Mouse (Mus musculus) intestine, embryonic 16.5 days (tissue): ENCODE data around the gene Tex22. TPM values are rescaled to one million over a fixed set of nuclear protein-coding genes. Genes with fewer than 3 reads are reported as not detected.

Experiments
- ATAC-seq: fragments of 200-750 bp; cut with Nextera tagmentation; 2 replicates; pipeline ENCODE4 v1.8.0; 2017; ENCODE audit warnings: moderate TSS enrichment, moderate library complexity
- H3K27ac ChIP-seq: fragments of 300-500 bp; sonication (generic); 2 replicates; pipeline ENCODE4 v1.5.1; 2014; ENCODE audit warnings: mild to moderate bottlenecking, low read length
- H3K27me3 ChIP-seq: fragments of 300-500 bp; sonication (generic); replicated peaks from 2 replicates; pipeline ENCODE4 v1.6.1; 2014; ENCODE audit warnings: low read length, control low read depth, mixed read lengths; ENCODE audit not compliant: control insufficient read depth, insufficient read depth
- H3K36me3 ChIP-seq: fragments of 300-500 bp; sonication (generic); 2 replicates; pipeline ENCODE4 v1.6.1; 2014; ENCODE audit warnings: low read length, control low read depth; ENCODE audit not compliant: control insufficient read depth, insufficient read depth
- H3K4me1 ChIP-seq: fragments of 300-500 bp; sonication (generic); 2 replicates; pipeline ENCODE4 v1.6.1; 2014; ENCODE audit warnings: low read length, control low read depth, mixed read lengths; ENCODE audit not compliant: control insufficient read depth, insufficient read depth
- H3K4me2 ChIP-seq: fragments of 300-500 bp; sonication (generic); 2 replicates; pipeline ENCODE4 v1.6.1; 2014; ENCODE audit warnings: low read depth, low read length, control low read depth
- H3K4me3 ChIP-seq: fragments of 300-500 bp; sonication (generic); 2 replicates; pipeline ENCODE4 v1.5.1; 2014; ENCODE audit warnings: mild to moderate bottlenecking, low read length
- H3K9ac ChIP-seq: fragments of 300-500 bp; sonication (generic); 2 replicates; pipeline ENCODE4 v1.6.1; 2014; ENCODE audit warnings: low read depth, low read length
- H3K9me3 ChIP-seq: fragments of 300-500 bp; sonication (generic); 2 replicates; pipeline ENCODE4 v1.6.1; 2016; ENCODE audit warnings: low read length, control low read depth; ENCODE audit not compliant: control insufficient read depth
- WGBS: fragments of 180-500 bp; shearing (Covaris S2); extraction: QIAGEN DNeasy Blood & Tissue Kit; methylation state at CpG from one replicate; pipeline ENCODE4 v1.1.7; 2014; 5-methylcytosine and 5-hydroxymethylcytosine counted together
- polyA plus RNA-seq: library from polyadenylated mRNA; unstranded; fragments of >200 nt; fragmentation: Nextera tagmentation; extraction: Ambion mirVana; gene quantifications from 2 replicates; pipeline ENCODE4 v1.2.1, GENCODE M21; 2015

Gene Tex22
- polyA plus RNA-seq, 1 experiment from 2014 or later = not detected

DNA sequence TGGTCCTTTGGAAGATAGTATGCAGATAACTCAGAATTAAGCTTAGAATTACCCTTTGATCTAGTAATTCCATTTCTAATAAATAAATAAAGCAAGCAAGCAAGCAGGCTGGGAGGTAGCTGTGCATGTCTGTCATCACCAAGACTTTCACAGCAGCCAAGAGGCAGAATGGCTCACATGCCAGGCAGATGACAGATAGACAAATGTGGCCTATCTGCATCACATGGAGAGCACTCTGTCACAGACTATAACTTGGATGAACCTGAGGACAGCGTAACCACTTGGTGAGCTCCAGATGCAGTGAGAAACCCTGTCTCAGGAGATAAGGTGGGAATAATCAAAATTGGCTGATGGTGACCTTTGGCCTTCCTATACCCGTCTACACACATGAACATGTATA is 39.2 kb upstream of the Tex22 start:
- Histone ChIP-seq H3K9me3 (no peaks in the 10 kb centered on the region), H3K36me3 (no peaks in the 10 kb centered on the region; the same call in 1 of the 2 replicates), H3K27me3 (no peaks in the 10 kb centered on the region), H3K4me3 (no peak overlapping the region), H3K27ac (no peak overlapping the region), H3K4me2 (no peak overlapping the region), H3K4me1 (no peaks in the 10 kb centered on the region), H3K9ac (no peak overlapping the region)
- WGBS = 85% methylated on average over 2 of the region's 2 CpGs
- ATAC-seq = no peak

DNA sequence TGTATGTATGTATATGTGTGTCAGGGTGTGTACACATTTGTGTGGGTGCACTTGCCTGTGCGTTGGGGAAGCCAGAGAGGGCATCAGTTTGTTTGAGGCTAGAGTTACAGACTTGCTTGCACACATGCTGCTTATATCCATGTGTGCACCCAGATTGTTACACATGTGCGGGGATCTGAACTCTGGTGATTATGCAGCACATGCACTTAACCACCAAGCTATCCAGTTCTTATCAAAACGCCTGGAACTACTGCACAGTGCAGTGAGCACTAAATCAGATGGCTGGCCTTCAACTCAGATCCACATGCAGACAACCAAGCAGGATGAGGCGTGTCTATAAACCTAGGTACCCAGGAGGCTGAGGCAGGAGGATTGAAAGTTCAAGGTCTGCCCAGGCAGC is 37.3 kb upstream of the Tex22 start:
- Histone ChIP-seq H3K36me3 (no peaks in the 10 kb centered on the region; the same call in 1 of the 2 replicates), H3K27ac (no peak overlapping the region), H3K27me3 (no peaks in the 10 kb centered on the region), H3K9me3 (no peaks in the 10 kb centered on the region), H3K4me2 (no peak overlapping the region), H3K4me3 (no peak overlapping the region), H3K9ac (no peak overlapping the region), H3K4me1 (no peaks in the 10 kb centered on the region)
- 77% methylated on average over 4 of the region's 4 CpGs for WGBS
- ATAC-seq = no peak

DNA sequence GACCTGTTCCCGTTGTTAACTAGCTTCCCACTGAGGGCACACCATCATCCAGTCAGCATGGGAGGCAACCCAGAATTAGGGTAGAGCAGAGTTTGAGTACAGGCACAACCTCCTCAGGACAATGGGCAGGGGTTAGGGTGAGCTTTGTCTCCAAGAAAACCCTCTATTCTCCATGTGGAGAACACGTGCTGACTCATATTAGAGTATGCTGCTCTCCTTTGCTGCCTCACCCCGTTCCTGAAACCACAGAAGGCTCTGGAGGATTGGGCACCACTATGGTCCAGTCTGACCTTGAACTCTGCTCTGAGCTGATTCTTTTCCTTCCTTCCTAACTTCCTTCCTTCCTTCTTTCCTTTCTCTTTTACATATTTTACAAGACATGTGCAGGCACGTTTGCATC is 35.9 kb upstream of the Tex22 start:
- Histone ChIP-seq H3K4me3 (no peak overlapping the region), H3K27ac (no peak overlapping the region), H3K27me3 (no peaks in the 10 kb centered on the region), H3K4me1 (no peaks in the 10 kb centered on the region), H3K36me3 (no peaks in the 10 kb centered on the region), H3K9ac (no peak overlapping the region), H3K4me2 (no peak overlapping the region), H3K9me3 (no peaks in the 10 kb centered on the region)
- no peak for ATAC-seq
- 90% methylated on average over 4 of the region's 4 CpGs for WGBS

DNA sequence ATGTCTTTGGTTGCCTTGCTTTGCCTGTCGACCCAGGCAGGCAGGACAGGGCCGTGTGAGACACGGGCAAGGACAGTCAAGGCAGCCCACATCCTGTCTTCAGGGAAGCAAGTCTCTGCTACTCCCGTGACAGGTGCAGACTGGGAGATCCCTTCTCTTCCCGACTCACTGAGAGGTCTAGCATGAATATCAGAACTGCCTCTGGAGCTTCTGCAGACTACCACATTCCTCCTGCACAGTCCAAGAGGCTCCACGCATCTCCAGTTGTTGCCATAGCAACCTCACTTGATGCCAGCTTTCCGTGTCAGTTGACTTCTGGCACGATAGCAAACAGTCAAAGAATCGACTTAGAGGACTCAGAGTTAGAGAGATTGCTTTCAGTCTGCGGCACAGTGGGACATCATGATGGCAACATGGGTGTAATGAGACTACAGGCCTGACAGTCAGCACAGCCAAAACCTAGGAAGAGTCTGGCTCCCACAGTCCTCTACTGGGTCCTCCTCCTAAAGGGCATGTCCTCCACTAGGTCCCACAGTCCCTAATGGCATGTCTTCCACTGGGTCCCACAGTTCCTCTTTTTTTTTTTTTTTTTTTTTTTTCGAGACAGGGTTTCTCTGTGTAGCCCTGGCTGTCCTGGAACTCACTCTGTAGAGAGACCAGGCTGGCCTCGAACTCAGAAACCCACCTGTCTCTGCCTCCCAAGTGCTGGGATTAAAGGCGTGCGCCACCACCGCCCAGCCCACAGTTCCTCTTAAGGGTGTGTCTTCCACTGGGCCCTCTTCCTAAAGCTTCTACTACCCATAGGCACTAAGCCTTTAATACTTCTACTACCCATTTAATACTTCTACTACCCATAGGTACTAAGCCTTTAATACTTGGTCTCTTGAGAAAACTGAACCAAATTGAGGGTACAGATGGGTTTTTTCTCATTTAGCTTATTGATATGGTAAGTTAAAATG is 32.5 kb upstream of the Tex22 start:
- Histone ChIP-seq H3K27me3 (no peaks in the 10 kb centered on the region), H3K27ac (no peak overlapping the region), H3K9ac (no peak overlapping the region), H3K4me2 (no peak overlapping the region), H3K4me3 (no peak overlapping the region), H3K9me3 (no peaks in the 10 kb centered on the region), H3K4me1 (no peaks in the 10 kb centered on the region), H3K36me3 (no peaks in the 10 kb centered on the region)
- no peak for ATAC-seq
- 65% methylated on average over 15 of the region's 15 CpGs for WGBS

DNA sequence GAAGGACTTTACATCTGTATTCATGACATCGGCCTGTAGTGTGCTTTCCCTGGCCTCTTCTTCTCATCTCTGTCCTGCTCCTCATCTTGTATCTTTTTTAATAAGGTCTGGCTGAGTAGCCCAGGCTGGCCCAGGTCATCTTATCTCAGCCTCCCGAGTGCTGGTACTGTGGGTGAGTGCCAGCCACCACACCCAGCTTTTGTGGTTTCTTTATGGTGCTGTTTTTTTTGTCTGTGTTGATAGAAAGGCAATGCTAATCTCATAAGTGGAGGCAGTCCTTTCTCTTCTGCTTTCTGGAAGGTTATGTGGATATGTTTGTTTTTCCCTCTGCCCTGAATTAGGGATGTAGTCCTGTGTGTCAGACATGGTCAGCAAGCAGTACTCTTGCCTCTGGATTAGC is 31.8 kb upstream of the Tex22 start:
- 73% methylated on average over 2 of the region's 2 CpGs for WGBS
- no peak overlapping the region for H3K4me3 ChIP-seq
- H3K4me1 ChIP-seq = no peaks in the 10 kb centered on the region
- H3K27ac ChIP-seq = no peak overlapping the region
- no peak for ATAC-seq
- no peaks in the 10 kb centered on the region for H3K9me3 ChIP-seq
- H3K36me3 ChIP-seq = no peaks in the 10 kb centered on the region
- H3K4me2 ChIP-seq = no peak overlapping the region
- no peaks in the 10 kb centered on the region for H3K27me3 ChIP-seq
- no peak overlapping the region for H3K9ac ChIP-seq

DNA sequence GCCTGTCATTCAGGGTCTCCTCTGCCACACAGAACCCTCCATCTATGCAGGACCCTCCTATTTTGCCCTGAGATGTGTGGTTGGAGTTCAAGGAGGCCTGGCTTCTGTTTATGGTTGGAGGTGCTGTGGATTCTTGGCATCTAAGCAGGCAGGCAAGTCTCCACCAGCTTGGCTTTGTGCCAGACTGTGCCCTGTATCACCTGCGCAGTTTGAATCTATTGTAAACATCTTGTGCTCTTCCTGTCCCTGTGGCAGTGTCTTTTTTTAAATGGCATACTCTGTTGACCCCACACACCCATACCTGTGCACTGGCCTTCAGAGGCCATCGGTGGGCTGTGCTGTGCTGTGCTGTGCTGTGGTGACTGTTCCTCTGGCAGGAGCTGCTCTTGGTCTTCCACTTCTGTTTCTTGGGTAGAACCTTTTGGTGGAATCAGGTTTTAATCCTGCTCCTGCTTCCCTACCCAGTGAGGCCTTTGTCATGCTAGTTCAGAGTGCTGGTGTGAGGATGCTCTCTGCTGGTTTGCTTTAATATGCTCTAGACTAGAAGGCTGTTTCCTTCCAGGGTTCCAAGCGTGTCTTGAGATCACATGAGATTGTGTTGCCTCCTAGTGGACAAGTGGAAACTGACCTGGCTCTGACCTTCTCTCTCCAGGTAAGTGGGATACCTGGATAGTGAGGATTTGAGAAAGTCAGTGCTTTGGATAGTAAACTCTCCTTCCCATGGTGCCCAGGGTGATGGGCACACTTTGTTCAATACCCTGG is 29.2 kb upstream of the Tex22 start:
- Histone ChIP-seq H3K9ac (no peak overlapping the region), H3K4me1 (no peaks in the 10 kb centered on the region), H3K9me3 (no peaks in the 10 kb centered on the region), H3K27ac (no peak overlapping the region), H3K27me3 (no peaks in the 10 kb centered on the region), H3K4me2 (no peak overlapping the region), H3K36me3 (peaks cover 1% of the 10 kb centered on the region; the same call in 1 of the 2 replicates), H3K4me3 (no peak overlapping the region)
- WGBS = 77% methylated on average over 3 of the region's 3 CpGs
- ATAC-seq = no peak

DNA sequence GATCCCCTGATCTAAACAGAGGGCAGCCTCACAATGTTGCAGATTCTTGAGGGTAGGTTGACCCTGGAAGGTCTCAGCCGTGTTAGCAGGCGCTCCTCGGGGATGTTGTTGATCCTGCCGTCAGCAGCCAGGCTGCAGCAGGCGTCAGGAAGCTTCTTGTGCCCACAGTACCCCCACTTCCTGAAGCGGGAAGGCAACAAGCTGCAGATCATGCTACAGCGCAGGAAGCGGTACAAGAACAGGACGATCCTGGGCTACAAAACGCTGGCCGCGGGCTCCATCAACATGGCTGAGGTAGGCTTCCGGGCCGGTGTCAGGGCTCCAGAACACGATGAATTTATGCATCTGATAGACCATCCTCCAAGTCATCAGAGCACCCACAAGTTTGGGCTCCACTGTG is 27.4 kb upstream of the Tex22 start:
- Histone ChIP-seq H3K9ac (no peak overlapping the region), H3K4me3 (no peak overlapping the region), H3K27ac (no peak overlapping the region), H3K4me1 (peaks cover 4% of the 10 kb centered on the region), H3K36me3 (peaks cover 8% of the 10 kb centered on the region; the same call in 1 of the 2 replicates), H3K4me2 (no peak overlapping the region), H3K9me3 (no peaks in the 10 kb centered on the region), H3K27me3 (no peaks in the 10 kb centered on the region)
- 87% methylated on average over 15 of the region's 15 CpGs for WGBS
- ATAC-seq = no peak

DNA sequence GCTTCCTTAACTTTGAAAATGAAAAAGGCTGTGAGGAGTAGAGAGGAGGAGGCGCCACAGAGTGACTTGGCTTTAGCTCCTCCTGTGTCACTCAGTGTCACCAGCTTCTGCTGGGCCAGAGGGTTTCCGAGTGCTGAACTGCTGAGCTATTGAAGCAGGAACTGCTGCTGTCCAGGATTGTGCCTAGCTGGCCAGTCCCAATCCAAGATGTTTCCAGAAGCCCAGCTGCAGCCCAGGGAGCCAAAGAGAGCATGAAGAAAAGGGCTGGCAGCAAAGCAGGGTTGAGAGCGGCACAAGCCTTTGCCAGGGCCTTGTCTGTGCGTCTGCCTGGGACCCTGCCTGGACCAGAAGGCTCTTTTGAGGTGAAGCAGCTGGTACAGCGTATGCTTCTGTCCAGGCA is 26.2 kb upstream of the Tex22 start:
- peaks cover 5% of the 10 kb centered on the region for H3K4me1 ChIP-seq
- no peaks in the 10 kb centered on the region for H3K9me3 ChIP-seq
- H3K4me2 ChIP-seq = no peak overlapping the region
- H3K9ac ChIP-seq = no peak overlapping the region
- H3K4me3 ChIP-seq = no peak overlapping the region
- no peak overlapping the region for H3K27ac ChIP-seq
- no peak for ATAC-seq
- peaks cover 8% of the 10 kb centered on the region; the same call in 1 of the 2 replicates for H3K36me3 ChIP-seq
- no peaks in the 10 kb centered on the region for H3K27me3 ChIP-seq
- WGBS = 93% methylated on average over 5 of the region's 5 CpGs

DNA sequence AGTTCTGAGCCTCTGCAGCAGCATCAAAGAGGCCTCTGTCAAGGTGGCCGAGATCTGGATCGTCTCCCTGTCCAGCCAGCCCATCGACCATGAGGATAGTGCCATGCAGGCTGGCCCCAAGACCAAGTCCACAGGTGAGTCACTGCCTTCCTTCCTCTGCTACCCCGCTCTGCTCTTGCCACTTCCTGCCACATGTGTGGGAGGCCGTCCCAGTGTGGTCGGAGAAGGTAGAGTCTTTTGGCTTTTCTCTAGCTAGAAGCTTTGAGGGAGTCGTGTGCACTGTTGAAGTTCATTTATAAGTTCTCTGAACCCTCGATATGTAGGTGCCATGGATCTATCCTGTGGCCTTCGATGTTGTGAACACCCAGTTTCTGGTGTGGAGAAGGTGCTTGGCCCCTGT is 24.5 kb upstream of the Tex22 start:
- Histone ChIP-seq H3K9ac (no peak overlapping the region), H3K27me3 (no peaks in the 10 kb centered on the region), H3K4me3 (no peak overlapping the region), H3K27ac (no peak overlapping the region), H3K4me2 (no peak overlapping the region), H3K36me3 (peaks cover 11% of the 10 kb centered on the region; the same call in 1 of the 2 replicates), H3K4me1 (peaks cover 5% of the 10 kb centered on the region), H3K9me3 (no peaks in the 10 kb centered on the region)
- 92% methylated on average over 9 of the region's 9 CpGs for WGBS
- ATAC-seq = no peak
